Mouse (Mus musculus): Measurements from ENCODE around the gene Hnrnpa0. TPM values are rescaled to one million over a fixed set of nuclear protein-coding genes. Genes with fewer than 3 reads are reported as not detected.
A peak's percentile ranks its signal among the peaks of the same experiment; 100 is the strongest.

Gene Hnrnpa0
- total RNA-seq, 1 experiment from 2014 or later, result 121 TPM

GRCm38 (mm10) chr13:58126862-58127765 is 1.2 kb downstream of the Hnrnpa0 start:
- DNase-seq, result no peak

GRCm38 (mm10) chr13:58126126-58126525 is 2.2 kb downstream of the Hnrnpa0 start:
- peak; percentile 62 for DNase-seq

- DNase-seq, result no peak
Measured at GRCm38 (mm10) chr13:58124989-58125388, 3.4 kb downstream of the Hnrnpa0 start.

- no peak for DNase-seq
Measured at GRCm38 (mm10) chr13:58124278-58124677, 4.1 kb downstream of the Hnrnpa0 start.

GRCm38 (mm10) chr13:58123381-58123780 is 5.0 kb downstream of the Hnrnpa0 start:
- DNase-seq, result no peak

- DNase-seq, result no peak
Measured at GRCm38 (mm10) chr13:58122786-58123297, 5.5 kb downstream of the Hnrnpa0 start.

GRCm38 (mm10) chr13:58117318-58118017 is 10.9 kb downstream of the Hnrnpa0 start:
- DNase-seq, result peak; percentile 91

- DNase-seq, result no peak
Measured at GRCm38 (mm10) chr13:58116801-58117200, 11.6 kb downstream of the Hnrnpa0 start.

GRCm38 (mm10) chr13:58115227-58115626 is 13.1 kb downstream of the Hnrnpa0 start:
- peak; percentile 53 for DNase-seq

GRCm38 (mm10) chr13:58113061-58113900 is 15.1 kb downstream of the Hnrnpa0 start, which contains the start of gene Klhl3:
Gene Klhl3 (minus strand): TSS chr13:58113592.
- DNase-seq, result peak; percentile 86

- peak; percentile 65 for DNase-seq
Measured at GRCm38 (mm10) chr13:58112601-58113041, 15.7 kb downstream of the Hnrnpa0 start.

- no peak for DNase-seq
Measured at GRCm38 (mm10) chr13:58112191-58112590, 16.2 kb downstream of the Hnrnpa0 start.

GRCm38 (mm10) chr13:58111306-58111705 is 17.1 kb downstream of the Hnrnpa0 start:
- no peak for DNase-seq

GRCm38 (mm10) chr13:58090643-58091042 is 37.7 kb downstream of the Hnrnpa0 start:
- peak; percentile 65 for DNase-seq

GRCm38 (mm10) chr13:58084396-58084795 is 44.0 kb downstream of the Hnrnpa0 start:
- DNase-seq, result no peak

GRCm38 (mm10) chr13:58083521-58083920 is 44.8 kb downstream of the Hnrnpa0 start:
- no peak for DNase-seq

GRCm38 (mm10) chr13:58083048-58083447 is 45.3 kb downstream of the Hnrnpa0 start:
- DNase-seq, result no peak

GRCm38 (mm10) chr13:58078361-58078760 is 50.0 kb downstream of the Hnrnpa0 start:
- DNase-seq, result peak; percentile 47

Measured in adrenal gland, postnatal 14 days (tissue).